Mouse (Mus musculus) Patski (cell line): ENCODE data around the gene Vac14. TPM values are rescaled to one million over a fixed set of nuclear protein-coding genes. Genes with fewer than 3 reads are reported as not detected.

Experiments used
- ATAC-seq: fragments of 100-300 bp; one replicate; pipeline ENCODE4 v1.8.0; 2021
- CTCF ChIA-PET: fragments of 350-600 bp; sonication (Branson Sonifier 250); formaldehyde crosslinking; loops from one replicate; lab custom pipeline; 2022; ENCODE audit warnings: inconsistent platforms; lab: Charles Lee
- POLR2A ChIA-PET: fragments of 350-600 bp; sonication (Branson Sonifier 250); formaldehyde crosslinking; loops from one replicate; lab custom pipeline; 2022; ENCODE audit warnings: antibody characterized with exemption, inconsistent platforms; lab: Charles Lee
- DNase-seq: peaks from one replicate; pipeline ENCODE4 v3.0.0-alpha.2; 2011; ENCODE audit warnings: low read depth, low spot score
- H3K27me3 ChIP-seq: fragments of 371-371 bp; one replicate; pipeline ENCODE4 v1.5.1; 2021
- CTCF ChIP-seq: fragments of 100-300 bp; IDR thresholded peaks from one replicate; pipeline ENCODE4 v1.5.1; 2021
- in situ Hi-C: fragments of 300-500 bp; cut with MboI; formaldehyde crosslinking; loops from 3 replicates; pipeline ENCODE4 v1.11.1; 2018; ENCODE audit warnings: low pct_unique_long_range_greater_than_20kb, mixed read lengths
- polyA plus RNA-seq: library from polyadenylated mRNA; unstranded; gene quantifications from one replicate; pipeline ENCODE4 v1.2.3, GENCODE M21; 2021

The Vac14 gene
- polyA plus RNA-seq, 1 experiment from 2014 or later: 35.9 TPM

DNA sequence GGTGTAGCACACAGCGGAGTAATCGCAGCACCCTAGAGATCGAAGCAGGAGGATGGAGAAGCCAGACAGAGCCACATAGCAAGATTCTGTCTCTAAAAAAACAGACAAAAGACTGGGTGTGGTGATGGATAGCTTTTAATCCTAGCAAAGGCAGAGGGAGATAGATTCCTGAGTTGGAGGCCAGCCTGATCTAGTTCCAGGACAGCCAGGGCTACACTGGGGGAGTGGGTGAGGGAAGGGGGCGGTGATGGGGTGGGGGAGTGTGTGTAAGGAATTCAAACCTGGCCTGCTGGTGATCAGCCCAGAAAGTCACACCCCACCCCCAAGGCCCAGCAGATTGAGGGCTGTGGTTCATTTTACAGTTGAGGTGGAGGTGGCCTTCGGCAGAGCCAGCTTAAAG, 137.8 kb downstream of the Vac14 start:
- no peak for TF ChIP-seq CTCF
- in situ Hi-C loops: loop anchor here (10.0 kb wide), 1 partner anchor 229 kb away; no protein-coding TSS in a partner anchor
- no peaks in the 10 kb centered on the region for H3K27me3 ChIP-seq
- DNase-seq: no peak
- no peak for ATAC-seq
- ChIA-PET CTCF (interaction anchor here (0.8 to 1.3 kb wide), 3 partner anchors 13 to 82 kb away, joined by 3 to 4 read pairs (median 3); no protein-coding TSS in a partner anchor), POLR2A (interaction anchor here (1.3 kb wide), 1 partner anchor 12 kb away, joined by 3 read pairs; no protein-coding TSS in a partner anchor)

DNA sequence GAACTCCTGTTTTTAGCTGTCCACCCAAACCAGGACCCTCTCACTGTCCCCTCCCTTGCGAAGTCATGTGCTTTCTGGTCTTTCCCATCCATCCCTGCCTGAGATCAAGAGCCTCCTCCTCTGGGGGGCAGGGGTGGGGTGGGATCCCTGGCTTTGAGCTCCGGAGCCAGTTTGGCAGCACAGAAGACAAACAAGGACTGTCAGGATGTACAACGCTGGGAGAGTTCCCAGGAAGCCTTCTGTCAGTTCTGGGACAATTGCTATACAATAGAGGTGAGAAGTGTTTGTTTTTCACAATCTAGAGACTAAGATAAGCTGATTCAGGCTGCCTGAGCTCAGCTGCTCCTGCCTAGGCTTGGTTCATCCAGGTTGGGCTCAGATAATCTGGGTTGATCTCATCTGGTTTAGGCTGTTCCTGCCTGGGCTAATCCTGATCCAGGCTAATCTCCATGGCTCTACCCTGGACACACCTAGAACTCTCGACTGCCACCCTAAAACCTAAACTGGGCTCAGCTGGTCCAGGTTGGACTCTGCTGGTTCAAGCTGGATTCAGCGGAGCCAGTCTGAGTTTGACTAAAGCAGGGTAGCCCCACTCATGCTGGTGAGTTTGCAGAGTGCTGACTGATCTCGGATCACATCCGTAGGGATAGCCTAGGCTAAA, 142.0 kb downstream of the Vac14 start:
- DNase-seq (no peak), ATAC-seq (no peak)
- POLR2A ChIA-PET: interaction anchor here (1.7 kb wide), 1 partner anchor 87 kb away, joined by 5 read pairs; the partner anchor contains the start of genes Cog4 and Sf3b3
- H3K27me3 ChIP-seq: no peaks in the 10 kb centered on the region
- CTCF ChIA-PET: no interaction called here
- in situ Hi-C loops: no loop called here
- TF ChIP-seq CTCF: no peak

DNA sequence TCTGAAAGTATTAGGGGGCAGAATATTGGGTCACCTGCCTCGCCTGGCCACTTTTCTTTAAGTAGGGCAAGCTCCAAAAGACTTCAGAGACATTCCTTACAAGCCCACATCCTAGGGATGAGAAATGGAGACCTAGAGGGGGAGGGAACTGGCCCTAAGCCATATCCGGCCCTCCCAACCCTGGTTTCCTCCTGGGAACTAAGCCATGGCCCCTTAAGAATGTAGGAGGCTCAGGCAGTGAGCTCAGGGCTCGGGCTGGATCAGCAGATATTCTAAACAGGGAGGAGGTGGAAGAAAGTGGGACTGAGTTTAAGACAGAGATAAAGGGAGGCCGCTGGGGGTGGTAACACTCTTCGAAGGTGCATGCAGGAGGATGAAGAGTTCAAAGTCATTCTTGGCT, 142.8 kb downstream of the Vac14 start:
- DNase-seq (no peak), ATAC-seq (no peak)
- POLR2A ChIA-PET: interaction anchor here (0.7 to 1.7 kb wide), 2 partner anchors 86 to 450 kb away, joined by 3 to 5 read pairs; partner anchors contain the start of genes Cog4 and Sf3b3
- in situ Hi-C loops: no loop called here
- no peak for TF ChIP-seq CTCF
- CTCF ChIA-PET: no interaction called here
- H3K27me3 ChIP-seq: no peaks in the 10 kb centered on the region

GRCm38 (mm10) chr8:110761988-110762387, 143.6 kb downstream of the Vac14 start:
- ChIA-PET CTCF (no interaction called here), POLR2A (no interaction called here)
- no peak for DNase-seq
- no peaks in the 10 kb centered on the region for H3K27me3 ChIP-seq
- in situ Hi-C loops: no loop called here
- no peak for TF ChIP-seq CTCF
- no peak for ATAC-seq

DNA sequence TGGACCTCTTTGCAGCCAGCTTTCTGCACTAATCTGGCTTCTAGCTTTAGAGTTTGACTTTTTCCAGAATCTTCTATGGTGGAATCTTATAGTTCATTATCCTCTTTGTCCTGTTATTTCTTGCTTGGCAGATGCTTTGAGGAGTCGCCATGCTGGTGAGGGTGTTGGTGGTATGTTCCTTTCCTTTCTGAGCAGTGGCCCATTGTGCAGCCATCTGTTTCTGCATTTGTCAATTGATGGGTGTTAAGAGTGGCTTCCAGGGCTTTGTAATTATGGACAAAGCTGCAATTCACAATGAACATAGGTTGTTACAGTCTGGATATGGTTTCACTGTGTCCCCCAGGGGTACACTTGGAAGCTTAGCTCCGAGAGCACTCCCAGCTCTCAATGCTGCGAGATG, 146.3 kb downstream of the Vac14 start:
- no peak for ATAC-seq
- no peak for DNase-seq
- no peaks in the 10 kb centered on the region for H3K27me3 ChIP-seq
- ChIA-PET POLR2A (no interaction called here), CTCF (interaction anchor here (1.0 to 1.7 kb wide), 3 partner anchors 10 to 25 kb away, joined by 3 to 5 read pairs (median 3); no protein-coding TSS in a partner anchor)
- no peak for TF ChIP-seq CTCF
- in situ Hi-C loops: no loop called here

- no peak for DNase-seq
- ChIA-PET POLR2A (interaction anchor here (0.8 kb wide), 1 partner anchor 80 kb away, joined by 3 read pairs; no protein-coding TSS in a partner anchor), CTCF (interaction anchor here (1.2 to 1.6 kb wide), 2 partner anchors 9 to 26 kb away, joined by 3 to 5 read pairs; no protein-coding TSS in a partner anchor)
- in situ Hi-C loops: no loop called here
- no peak for TF ChIP-seq CTCF
- H3K27me3 ChIP-seq: no peaks in the 10 kb centered on the region
- ATAC-seq: no peak
These were observed 148.9 kb downstream of the Vac14 start for GRCm38 (mm10) chr8:110767261-110767660.

Other genes with a start within 250 kb of the Vac14 start
- gene Mtss1l, start 102.9 kb downstream of the Vac14 start, polyA plus RNA-seq: 17.4 TPM
- 35.6 TPM for gene Il34, start 187.3 kb downstream of the Vac14 start, polyA plus RNA-seq
- 95.9 TPM for gene Cog4, start 228.0 kb downstream of the Vac14 start, polyA plus RNA-seq
- 129 TPM for gene Sf3b3, start 228.2 kb downstream of the Vac14 start, polyA plus RNA-seq